Mouse (Mus musculus): Measurements from ENCODE around the gene Col5a3.

DNA sequence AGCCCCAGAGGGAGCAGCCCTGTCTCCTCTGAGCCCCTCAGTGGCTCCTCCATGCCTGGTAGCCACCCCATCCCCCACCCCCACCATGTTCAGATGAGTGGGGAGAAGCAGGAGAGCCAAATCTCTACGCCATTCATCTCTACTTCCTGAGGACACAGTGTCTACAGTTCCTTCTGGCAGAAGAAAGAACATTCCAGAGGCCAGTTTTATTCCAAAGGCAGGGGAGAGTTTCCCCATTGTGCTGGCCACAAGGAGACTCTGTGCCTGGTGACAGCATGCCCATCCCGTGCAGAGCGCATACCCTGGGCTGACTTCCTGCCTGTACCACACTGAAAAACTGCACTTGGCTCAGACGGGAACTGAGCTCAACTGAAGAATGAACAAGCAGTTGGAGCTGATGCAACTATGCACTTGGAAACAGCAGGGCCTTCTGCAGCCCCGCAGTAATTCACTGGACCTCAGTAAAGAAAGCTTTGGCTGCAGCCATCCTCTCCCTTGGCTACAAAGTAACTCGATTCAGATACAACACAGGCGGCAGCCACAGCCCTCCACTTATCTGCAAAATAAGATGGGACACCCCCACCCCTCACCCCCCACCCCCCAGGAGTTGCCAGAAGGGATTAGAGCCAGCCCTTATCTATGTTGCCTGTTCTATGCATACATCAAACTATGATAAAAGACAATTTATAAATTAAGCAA is 20.6 kb downstream of the Col5a3 start:
- TF ChIP-seq CTCF (IDR thresholded peaks at IDR 0.05; ENCODE audit: control insufficient read depth, insufficient read depth, insufficient replicate concordance, low read depth, low read length) (no peak), POLR2A (IDR thresholded peaks at IDR 0.05; ENCODE audit: control insufficient read depth, low read depth, low read length) (no peak)
